Mouse (Mus musculus) right cerebral cortex, postnatal 10 days (tissue): Measurements from ENCODE around the gene Pcbd1.
"Not testable (repeated sequence)": the region's sequence is repeated elsewhere in the genome, so short reads cannot be mapped to it uniquely, and the experiment has no call there.

Source experiments
- DNase-seq, 2 experiments: peaks; one replicate each; pipeline ENCODE4 v3.0.0; 2021; ENCODE audit warnings: low spot score in 2 of 2

Gene Pcbd1

GRCm38 (mm10) chr10:61091866-61092265 is 2.7 kb downstream of the Pcbd1 start:
- DNase-seq, result no peak

- DNase-seq, result no peak
Measured at GRCm38 (mm10) chr10:61103564-61104114, 14.5 kb downstream of the Pcbd1 start.

GRCm38 (mm10) chr10:61114246-61114720 is 25.2 kb downstream of the Pcbd1 start:
- DNase-seq, result no peak

GRCm38 (mm10) chr10:61121732-61122131 is 32.6 kb downstream of the Pcbd1 start:
- not testable (repeated sequence) for DNase-seq

DNA sequence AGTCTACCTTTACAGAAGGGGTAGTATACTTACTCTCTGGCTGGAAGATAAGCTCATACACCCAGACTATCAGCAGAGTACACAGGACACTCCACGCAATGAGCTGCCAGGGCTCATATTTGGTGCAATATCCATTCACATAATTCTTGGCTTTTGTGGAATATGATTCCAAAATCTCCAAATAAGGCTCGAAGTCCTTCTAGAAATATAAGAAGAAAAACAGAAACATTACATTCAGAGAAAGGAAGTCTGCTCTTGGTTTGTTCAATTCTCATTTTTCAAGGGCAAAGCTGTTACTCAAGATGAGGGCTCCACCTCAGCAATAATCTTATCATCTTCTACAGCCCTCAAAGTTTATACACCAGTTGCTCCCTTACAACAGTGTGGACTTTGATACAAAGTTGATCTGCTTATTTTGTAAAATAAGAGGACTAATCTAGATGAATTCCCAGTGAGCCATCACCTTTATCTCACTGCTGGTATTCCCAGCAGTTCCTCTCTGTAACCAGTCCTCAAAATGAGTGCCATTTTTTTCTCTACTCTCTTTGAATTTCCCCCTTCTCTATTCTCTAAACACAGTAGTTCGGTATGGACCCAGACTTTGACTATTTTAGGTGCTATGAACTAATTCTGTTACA is 34.3 kb downstream of the Pcbd1 start:
- DNase-seq, result no peak

DNA sequence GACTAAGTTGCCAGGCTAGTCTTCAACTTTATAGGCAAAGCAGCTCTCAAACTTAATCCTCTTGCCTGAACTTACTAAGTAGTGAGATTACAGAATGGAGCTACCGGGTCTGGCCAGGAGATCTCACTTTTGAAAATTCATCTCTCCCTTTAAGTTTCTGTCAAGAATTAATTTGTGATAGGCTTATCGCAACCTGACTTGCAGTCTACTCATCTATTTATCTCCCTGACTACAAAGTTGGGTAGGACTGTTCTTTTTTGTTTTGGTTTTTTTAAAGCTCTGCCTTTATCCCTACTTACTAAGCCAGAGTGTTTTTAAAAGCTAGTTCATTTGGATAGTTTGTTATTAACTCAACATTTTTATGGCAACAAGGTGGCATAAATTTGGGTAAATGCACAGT is 35.3 kb downstream of the Pcbd1 start:
- DNase-seq, result no peak

DNA sequence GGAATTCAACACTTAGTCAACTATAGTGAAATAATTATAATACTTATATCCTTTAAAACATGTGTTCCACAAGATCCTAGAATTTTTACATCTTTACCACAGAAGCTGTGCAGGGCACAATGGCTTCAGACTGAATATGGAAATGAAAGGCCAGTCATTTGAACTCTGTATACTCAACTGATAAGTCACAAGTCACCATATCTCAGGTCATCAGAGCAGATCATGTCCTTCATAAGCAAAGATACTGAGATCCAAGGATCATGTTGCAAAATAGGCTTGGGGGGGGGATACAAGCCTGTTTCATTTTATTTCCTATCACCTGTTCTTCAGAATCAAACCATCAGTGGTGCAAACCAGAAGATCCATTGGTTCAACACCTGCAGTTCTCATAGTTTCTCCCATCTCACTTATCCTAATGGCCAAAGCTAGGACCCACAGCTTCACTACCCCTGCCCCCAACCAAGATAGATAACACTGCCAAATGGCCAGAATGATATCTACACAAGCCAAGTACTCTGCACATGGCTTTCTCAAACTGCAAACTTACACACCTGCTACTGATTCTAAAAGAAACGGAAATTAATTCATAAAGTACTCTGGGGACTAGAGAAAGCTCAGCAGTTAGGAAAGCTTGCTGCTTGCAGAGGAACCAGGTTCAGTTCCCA is 39.7 kb downstream of the Pcbd1 start:
- no peak for DNase-seq

- DNase-seq, result no peak
Measured at GRCm38 (mm10) chr10:61130959-61131358, 41.8 kb downstream of the Pcbd1 start.

DNA sequence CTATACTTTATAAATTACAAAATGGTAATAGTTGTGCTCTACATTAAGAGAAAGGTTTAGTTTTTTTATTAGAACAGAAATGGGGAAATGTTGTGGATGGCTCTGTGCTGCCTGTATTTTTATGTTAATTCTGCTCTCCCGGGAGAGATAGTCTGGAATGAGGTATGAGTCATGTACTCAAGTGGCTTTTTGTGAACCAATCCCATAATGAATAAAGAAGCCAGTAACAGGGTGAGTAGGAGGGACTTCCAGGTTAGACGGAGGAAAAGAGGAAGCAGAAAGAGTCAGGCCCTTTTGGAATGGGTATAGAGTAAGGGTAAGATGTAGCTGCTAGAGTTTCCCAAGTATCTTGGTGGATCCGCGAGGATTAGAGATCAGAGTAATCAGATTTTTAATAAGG is 44.9 kb downstream of the Pcbd1 start:
- DNase-seq, result no peak

DNA sequence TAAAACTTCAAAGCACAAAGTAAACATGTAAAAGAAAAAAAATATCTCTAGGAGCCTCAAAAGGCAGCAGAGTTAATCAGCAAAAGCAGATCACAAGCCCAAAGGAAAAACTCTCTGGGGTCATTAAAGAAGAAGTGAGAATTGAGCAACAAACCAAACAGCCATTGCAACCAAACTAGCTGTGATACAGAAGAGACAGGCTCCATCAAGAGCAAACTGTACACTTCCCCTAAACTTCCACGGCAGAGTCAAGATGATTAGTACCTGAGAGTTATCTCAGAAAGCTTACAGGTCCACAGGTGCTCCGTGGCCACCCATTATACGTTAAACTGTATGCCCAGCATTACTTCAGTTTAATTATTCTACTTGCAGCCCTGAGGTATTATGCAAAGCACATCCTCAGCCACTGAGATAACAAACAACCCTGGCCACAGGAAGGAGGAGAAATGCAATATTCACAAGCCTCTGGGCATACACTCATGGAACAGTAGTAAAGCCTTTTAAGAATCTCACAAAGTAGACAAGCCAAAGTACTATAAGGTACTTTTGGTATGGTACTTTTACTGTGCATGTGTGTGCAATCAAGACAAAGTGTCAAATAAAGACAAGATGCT is 46.2 kb downstream of the Pcbd1 start:
- no peak for DNase-seq

DNA sequence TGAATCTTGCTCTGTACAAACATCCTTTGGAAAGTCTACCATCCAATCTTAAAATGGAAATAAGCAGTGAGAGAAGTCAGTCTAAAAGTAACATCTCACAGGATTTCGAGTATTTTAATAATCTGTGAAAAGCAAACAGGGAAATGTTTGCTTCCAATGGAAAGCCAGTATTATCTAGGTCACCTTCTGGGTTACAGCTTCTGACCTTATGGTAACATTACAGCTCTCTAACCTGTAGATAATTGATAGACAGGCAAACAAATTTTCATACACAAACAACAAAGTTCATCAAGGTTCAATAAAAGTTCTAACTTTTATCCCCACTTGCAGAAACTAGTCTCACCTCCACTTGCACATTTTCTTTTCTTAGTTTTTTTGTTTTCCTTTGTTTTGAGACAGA is 48.4 kb downstream of the Pcbd1 start:
- DNase-seq, result no peak

- DNase-seq, result no peak
Measured at GRCm38 (mm10) chr10:61143343-61143742, 54.2 kb downstream of the Pcbd1 start.
